Mouse (Mus musculus): Measurements from ENCODE around the gene Gm17581.

GRCm38 (mm10) chr2:155751014-155751786, 15.5 kb upstream of the Gm17581 start, which contains the start of gene Procr:
- TF ChIP-seq CTCF (IDR thresholded peaks at IDR 0.05; ENCODE audit: extremely low read depth, insufficient read depth, insufficient read length, insufficient replicate concordance) (no peak), POLR2A (IDR thresholded peaks at IDR 0.05; ENCODE audit: low read depth, low read length) (no peak)

All from spleen, adult 2 months (tissue).